Mouse (Mus musculus) thymus, adult 2 months (tissue): ENCODE results near the gene Ralgapa1.

Source experiments
- CTCF ChIP-seq: fragments of 200-500 bp; IDR thresholded peaks from 2 replicates; pipeline ENCODE4 v1.5.1; 2012; ENCODE audit warnings: mild to moderate bottlenecking, control low read depth, low read length, moderate library complexity, borderline replicate concordance; ENCODE audit not compliant: control insufficient read depth, poor library complexity, insufficient read depth; ENCODE audit errors: extremely low read depth
- POLR2A ChIP-seq: fragments of 200-500 bp; IDR thresholded peaks from 2 replicates; pipeline ENCODE4 v1.6.1; 2012; ENCODE audit warnings: mild to moderate bottlenecking, low read length, control low read depth, moderate library complexity; ENCODE audit not compliant: control insufficient read depth, poor library complexity, insufficient read depth; ENCODE audit errors: extremely low read depth

DNA sequence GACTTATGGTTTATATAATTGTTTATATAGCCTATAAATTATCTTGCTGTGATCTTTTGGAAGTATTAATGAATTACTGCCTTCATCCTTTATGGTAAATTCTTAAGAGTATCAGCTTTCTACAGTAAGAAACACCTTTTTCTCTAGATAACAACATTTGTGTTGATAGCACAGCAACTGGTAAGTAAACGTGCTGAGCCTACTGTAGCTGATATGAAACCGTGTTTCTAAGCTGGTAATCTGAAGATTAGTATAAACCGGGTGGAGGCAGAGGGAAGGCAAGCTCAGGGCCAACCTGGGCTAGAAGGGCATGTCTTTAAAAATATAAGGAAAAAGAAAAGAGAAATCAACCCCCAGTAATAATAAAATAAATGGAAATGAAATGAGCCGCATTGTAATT is 46.8 kb upstream of the Ralgapa1 start:
- TF ChIP-seq CTCF, result no peak
- no peak for TF ChIP-seq POLR2A
